Mouse (Mus musculus) hindbrain, embryonic 14.5 days (tissue): ENCODE results near the gene Gm20716. TPM values are rescaled to one million over a fixed set of nuclear protein-coding genes. Genes with fewer than 3 reads are reported as not detected.

Experiments used
- ATAC-seq: fragments of 200-750 bp; cut with Nextera tagmentation; 2 replicates; pipeline ENCODE4 v1.8.0; 2017; ENCODE audit warnings: moderate number of reproducible peaks, mild to moderate bottlenecking, moderate TSS enrichment, moderate library complexity; ENCODE audit not compliant: low FRiP score
- DNase-seq: peaks from one replicate; pipeline ENCODE4 v3.0.0-alpha.2; 2015; ENCODE audit warnings: low spot score
- H3K27ac ChIP-seq: fragments of 300-500 bp; sonication (generic); 2 replicates; pipeline ENCODE4 v1.5.1; 2014; ENCODE audit warnings: mild to moderate bottlenecking, moderate library complexity
- H3K27me3 ChIP-seq: fragments of 300-500 bp; sonication (generic); 2 replicates; pipeline ENCODE4 v1.6.1; 2014; ENCODE audit warnings: mild to moderate bottlenecking, low read length, mixed read lengths; ENCODE audit not compliant: control insufficient read depth, insufficient read depth
- H3K36me3 ChIP-seq: fragments of 300-500 bp; sonication (generic); replicated peaks from 2 replicates; pipeline ENCODE4 v1.6.1; 2014; ENCODE audit not compliant: control insufficient read depth, insufficient read depth
- H3K4me1 ChIP-seq: fragments of 300-500 bp; sonication (generic); replicated peaks from 2 replicates; pipeline ENCODE4 v1.6.1; 2014; ENCODE audit warnings: antibody characterized with exemption, low read length, mixed read lengths; ENCODE audit not compliant: control insufficient read depth, insufficient read depth
- H3K4me2 ChIP-seq: fragments of 300-500 bp; sonication (generic); replicated peaks from 2 replicates; pipeline ENCODE4 v1.6.1; 2014; ENCODE audit warnings: mild to moderate bottlenecking, moderate library complexity
- H3K4me3 ChIP-seq: fragments of 300-500 bp; sonication (generic); replicated peaks from 2 replicates; pipeline ENCODE4 v1.5.1; 2014; ENCODE audit warnings: mild to moderate bottlenecking, low read length
- H3K9ac ChIP-seq: fragments of 300-500 bp; sonication (generic); 2 replicates; pipeline ENCODE4 v1.6.1; 2014
- H3K9me3 ChIP-seq: fragments of 300-500 bp; sonication (generic); 2 replicates; pipeline ENCODE4 v1.6.1; 2016; ENCODE audit warnings: low read length; ENCODE audit not compliant: control insufficient read depth
- WGBS: fragments of 180-500 bp; shearing (Covaris S2); extraction: QIAGEN DNeasy Blood & Tissue Kit; methylation state at CpG from one replicate; pipeline ENCODE4 v1.1.7; 2014; 5-methylcytosine and 5-hydroxymethylcytosine counted together
- polyA plus RNA-seq: library from polyadenylated mRNA; unstranded; fragments of >200 nt; fragmentation: Nextera tagmentation; extraction: Ambion mirVana; gene quantifications from 2 replicates; pipeline ENCODE4 v1.2.1, GENCODE M21; 2014

Gene Gm20716
- polyA plus RNA-seq, 1 experiment from 2014 or later, result 26.3 TPM

DNA sequence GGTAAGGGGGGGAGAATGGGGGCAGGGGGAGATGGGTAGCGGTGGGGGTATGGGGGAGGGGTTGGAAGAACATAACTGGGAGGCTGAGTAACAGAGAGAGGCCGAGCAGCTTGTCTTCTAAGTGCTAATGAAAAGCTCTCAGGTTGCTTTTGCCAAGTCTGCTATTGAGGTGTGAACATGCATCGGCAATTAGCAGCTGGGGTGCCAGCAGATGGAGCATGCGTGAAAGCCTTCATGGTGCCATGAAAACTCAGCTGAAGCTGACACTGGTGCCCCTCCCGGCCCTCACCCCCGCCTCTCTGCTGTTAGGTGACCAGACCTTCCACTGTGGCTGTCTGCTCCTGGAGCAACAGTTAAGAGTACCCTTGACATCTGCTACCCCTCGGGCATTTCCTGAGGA lies 23.7 kb upstream of the Gm20716 start:
- no peak for DNase-seq
- no peak for ATAC-seq
- H3K27me3 ChIP-seq, result no peaks in the 10 kb centered on the region
- H3K4me1 ChIP-seq, result no peaks in the 10 kb centered on the region
- no peak overlapping the region for H3K27ac ChIP-seq
- H3K9me3 ChIP-seq, result no peaks in the 10 kb centered on the region
- no peak overlapping the region for H3K4me3 ChIP-seq
- no peak overlapping the region for H3K4me2 ChIP-seq
- WGBS, result 62% methylated on average over 7 of the region's 7 CpGs
- H3K9ac ChIP-seq, result no peak overlapping the region
- no peaks in the 10 kb centered on the region for H3K36me3 ChIP-seq

DNA sequence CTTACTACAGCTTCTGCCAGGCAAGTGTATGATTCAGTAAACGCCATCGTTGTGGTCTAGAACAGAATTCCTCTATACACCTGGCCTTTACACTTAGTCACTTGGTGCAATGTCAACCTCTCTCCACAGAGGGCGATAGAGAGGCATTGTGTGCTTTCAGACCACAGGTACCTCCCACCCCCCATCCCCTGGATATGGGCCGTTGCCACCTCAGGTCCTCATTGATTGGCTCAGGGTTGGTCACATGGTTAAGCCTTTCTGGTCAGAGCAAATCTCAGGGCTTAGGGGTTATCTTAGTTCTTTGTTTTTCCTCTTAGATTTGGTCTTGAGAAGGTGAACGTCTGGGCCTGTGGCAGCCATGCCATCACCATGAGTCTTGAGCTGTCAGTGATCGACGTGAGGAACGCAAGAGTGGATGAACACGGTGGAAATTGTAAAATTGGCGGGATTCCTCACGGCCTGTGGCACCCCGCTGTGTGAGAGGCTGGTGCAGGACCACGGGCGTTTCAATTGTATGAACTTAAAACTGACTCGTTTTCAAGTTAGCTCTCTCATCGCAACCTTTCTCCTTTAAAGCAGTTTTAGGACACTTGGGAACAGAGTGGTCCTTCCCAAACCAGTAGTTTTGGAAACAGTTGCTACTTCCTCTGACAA lies 22.6 kb upstream of the Gm20716 start:
- DNase-seq (peak; percentile 57), ATAC-seq (no peak)
- H3K27ac ChIP-seq, result no peak overlapping the region

DNA sequence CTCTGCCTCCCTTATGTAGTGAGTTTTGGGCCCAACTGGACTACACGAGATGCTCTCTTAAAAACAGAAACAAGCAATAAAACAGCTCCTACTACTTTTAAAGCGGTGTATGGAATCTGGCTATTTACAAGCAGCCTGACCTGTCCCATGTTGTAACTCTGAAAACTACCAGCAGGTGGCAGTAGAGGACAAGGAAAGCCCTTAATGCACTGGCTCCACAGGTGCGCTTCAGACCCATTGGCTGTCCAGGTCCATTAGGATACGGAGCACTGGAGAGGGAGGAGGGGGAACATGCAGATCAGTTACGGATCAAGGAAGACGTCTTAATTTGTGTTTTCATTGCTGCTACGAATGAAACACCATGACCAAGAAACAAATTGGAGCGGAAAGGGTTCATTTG lies 20.1 kb upstream of the Gm20716 start:
- H3K4me1 ChIP-seq, result no peaks in the 10 kb centered on the region
- H3K27me3 ChIP-seq, result no peaks in the 10 kb centered on the region
- DNase-seq (peak; percentile 96), ATAC-seq (no peak)
- no peak overlapping the region for H3K4me3 ChIP-seq
- 16% methylated on average over 8 of the region's 8 CpGs for WGBS
- no peaks in the 10 kb centered on the region for H3K9me3 ChIP-seq
- H3K4me2 ChIP-seq, result no peak overlapping the region
- H3K9ac ChIP-seq, result no peak overlapping the region
- no peak overlapping the region for H3K27ac ChIP-seq
- no peaks in the 10 kb centered on the region for H3K36me3 ChIP-seq

More for the DNA sequence above, 22.6 kb upstream of the Gm20716 start:
- 11% methylated on average over 16 of the region's 16 CpGs for WGBS
- H3K9ac ChIP-seq, result no peak overlapping the region
- H3K9me3 ChIP-seq, result no peaks in the 10 kb centered on the region
- H3K4me2 ChIP-seq, result peak overlapping the region; percentile 31; the same call in 1 of the 2 replicates
- H3K4me1 ChIP-seq, result no peaks in the 10 kb centered on the region
- no peak overlapping the region for H3K4me3 ChIP-seq
- H3K36me3 ChIP-seq, result no peaks in the 10 kb centered on the region
- no peaks in the 10 kb centered on the region for H3K27me3 ChIP-seq

DNA sequence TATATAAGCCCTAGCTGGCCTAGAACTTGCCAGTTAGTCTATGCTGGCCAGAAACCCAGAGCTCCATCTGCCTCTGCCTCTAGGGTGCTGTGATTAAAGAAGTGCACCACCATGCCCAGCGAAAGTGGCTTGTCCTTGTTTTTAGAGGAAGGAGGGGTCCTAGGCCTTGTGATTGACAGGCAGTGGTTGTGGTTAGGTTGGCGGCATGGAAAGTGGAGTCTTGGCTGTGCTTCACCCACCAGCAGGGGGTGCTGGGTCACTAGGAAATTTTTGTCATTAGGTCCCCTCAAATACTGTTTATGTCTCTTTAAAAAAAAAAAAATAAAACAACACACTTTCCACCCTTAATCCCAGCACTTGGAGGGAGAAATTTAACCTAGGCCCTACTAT lies 18.7 kb upstream of the Gm20716 start:
- ATAC-seq (no peak), DNase-seq (peak; percentile 25)
- Histone ChIP-seq H3K9me3 (no peaks in the 10 kb centered on the region), H3K27me3 (no peaks in the 10 kb centered on the region), H3K4me1 (no peaks in the 10 kb centered on the region), H3K36me3 (no peaks in the 10 kb centered on the region), H3K9ac (no peak overlapping the region), H3K4me2 (no peak overlapping the region), H3K4me3 (no peak overlapping the region), H3K27ac (no peak overlapping the region)
- WGBS, result 15% methylated on average over 2 of the region's 2 CpGs

DNA sequence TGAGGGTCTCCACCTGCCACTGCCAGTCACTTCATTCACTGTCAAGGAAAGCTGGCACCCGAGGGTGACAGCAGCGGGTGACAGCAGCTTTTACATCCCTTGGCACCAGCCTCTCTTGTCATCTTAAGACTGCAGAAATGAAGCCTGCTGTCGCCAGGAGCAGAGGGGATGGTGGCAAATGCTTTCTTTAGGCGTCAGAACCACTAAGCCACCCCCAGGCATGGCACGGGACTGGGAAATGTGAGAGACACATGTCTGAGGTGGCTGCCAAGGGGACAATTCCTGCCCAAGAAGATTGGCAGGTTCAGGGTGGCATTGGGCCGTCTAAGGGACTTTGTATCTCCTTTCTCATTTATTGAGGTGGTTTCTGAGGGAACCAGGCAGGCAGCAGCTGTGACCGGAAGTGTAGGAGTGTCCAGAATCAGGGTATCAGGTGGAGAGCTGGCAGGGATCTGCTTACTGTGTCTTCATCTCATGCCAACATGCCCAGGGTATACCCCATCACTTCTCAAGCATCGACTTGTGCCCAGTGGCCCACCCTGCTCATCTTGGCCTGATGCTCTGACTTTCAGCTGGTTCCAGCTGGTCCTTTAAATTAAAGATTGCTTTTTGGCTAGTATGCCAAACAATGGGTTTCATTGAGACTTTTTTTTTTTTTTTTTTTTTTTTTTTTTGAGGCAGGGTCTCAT lies 18.1 kb upstream of the Gm20716 start:
- DNase-seq (peak; percentile 31), ATAC-seq (peak; percentile 62; the same call in 1 of the 2 replicates)
- Histone ChIP-seq H3K4me2 (no peak overlapping the region), H3K27me3 (no peaks in the 10 kb centered on the region; the same call in 1 of the 2 replicates), H3K36me3 (no peaks in the 10 kb centered on the region), H3K4me1 (no peaks in the 10 kb centered on the region), H3K27ac (no peak overlapping the region), H3K4me3 (no peak overlapping the region), H3K9me3 (no peaks in the 10 kb centered on the region), H3K9ac (no peak overlapping the region)
- WGBS, result 65% methylated on average over 8 of the region's 8 CpGs

DNA sequence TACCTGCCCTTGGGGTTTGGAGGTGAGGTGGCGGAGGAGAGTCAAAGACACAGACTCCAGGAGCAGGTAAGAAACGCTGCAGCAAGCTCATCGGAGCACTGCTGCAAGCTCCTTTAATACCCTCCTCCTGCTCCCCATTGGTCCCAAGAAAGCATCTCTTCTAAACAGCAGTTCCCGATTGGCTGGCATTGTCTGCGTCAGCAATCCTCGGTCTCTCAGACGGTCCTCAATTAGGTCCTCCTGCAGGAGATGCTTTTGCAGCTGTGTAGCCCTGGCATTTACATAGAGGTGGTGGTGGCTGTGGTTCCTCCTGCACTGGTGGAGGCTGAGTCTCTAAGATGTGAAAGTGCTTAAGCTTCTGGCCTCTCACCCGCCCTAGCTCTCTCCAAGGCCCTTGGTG lies 15.4 kb upstream of the Gm20716 start:
- H3K9ac ChIP-seq, result no peak overlapping the region

DNA sequence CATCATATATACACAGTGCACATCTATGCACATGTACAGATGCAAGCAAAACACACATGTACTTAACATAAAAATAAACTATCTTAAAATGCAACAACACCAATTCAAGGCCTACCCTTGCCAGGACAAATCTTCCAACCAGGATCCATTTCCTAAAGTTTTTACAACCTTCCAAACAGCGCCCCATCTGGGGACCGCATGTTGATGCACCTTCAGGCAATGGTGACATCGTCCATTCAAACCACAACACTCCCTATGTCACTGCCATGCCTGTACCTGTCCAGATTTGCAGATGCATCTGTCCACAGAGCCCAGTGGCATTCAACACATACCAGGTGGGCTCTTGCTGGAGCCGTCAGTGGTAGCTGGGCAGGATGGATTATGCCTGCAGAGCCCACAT lies 13.1 kb upstream of the Gm20716 start:
- WGBS, result 70% methylated on average over 4 of the region's 4 CpGs
- no peak for ATAC-seq
- no peak overlapping the region for H3K27ac ChIP-seq

More for the DNA sequence above, 15.4 kb upstream of the Gm20716 start:
- no peaks in the 10 kb centered on the region for H3K36me3 ChIP-seq
- ATAC-seq, result no peak
- no peak overlapping the region for H3K4me3 ChIP-seq
- WGBS, result 39% methylated on average over 8 of the region's 8 CpGs
- H3K9me3 ChIP-seq, result no peaks in the 10 kb centered on the region
- no peak for DNase-seq
- no peaks in the 10 kb centered on the region; the same call in 1 of the 2 replicates for H3K27me3 ChIP-seq
- no peak overlapping the region for H3K27ac ChIP-seq
- H3K4me2 ChIP-seq, result no peak overlapping the region
- H3K4me1 ChIP-seq, result no peaks in the 10 kb centered on the region

DNA sequence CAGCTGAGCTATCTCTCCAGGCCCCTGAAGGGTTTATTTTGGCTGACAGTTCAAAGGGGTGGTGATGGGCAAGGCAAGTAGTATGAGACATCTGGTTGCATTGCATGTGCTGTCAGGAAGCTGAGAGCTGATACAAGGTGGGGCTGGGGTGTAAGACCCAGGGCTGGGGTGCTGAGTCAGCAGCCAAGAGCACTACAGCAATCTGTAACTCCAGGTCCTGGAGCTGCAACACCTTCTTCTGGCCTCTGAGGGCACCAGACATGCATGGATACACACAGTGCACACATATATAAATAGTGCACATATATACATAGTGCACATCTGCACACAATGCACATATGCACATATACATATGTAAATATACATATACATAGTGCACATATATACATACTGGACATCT lies 12.7 kb upstream of the Gm20716 start:
- Histone ChIP-seq H3K9ac (no peak overlapping the region), H3K36me3 (no peaks in the 10 kb centered on the region), H3K27ac (no peak overlapping the region), H3K27me3 (no peaks in the 10 kb centered on the region; the same call in 1 of the 2 replicates), H3K9me3 (no peaks in the 10 kb centered on the region), H3K4me2 (no peak overlapping the region), H3K4me1 (no peaks in the 10 kb centered on the region), H3K4me3 (no peak overlapping the region)
- ATAC-seq (no peak), DNase-seq (no peak)

More for the DNA sequence above, 13.1 kb upstream of the Gm20716 start:
- H3K9ac ChIP-seq, result no peak overlapping the region
- no peaks in the 10 kb centered on the region; the same call in 1 of the 2 replicates for H3K27me3 ChIP-seq
- no peaks in the 10 kb centered on the region for H3K4me1 ChIP-seq
- H3K36me3 ChIP-seq, result no peaks in the 10 kb centered on the region
- no peak overlapping the region for H3K4me2 ChIP-seq
- no peak for DNase-seq
- no peaks in the 10 kb centered on the region for H3K9me3 ChIP-seq
- no peak overlapping the region for H3K4me3 ChIP-seq

DNA sequence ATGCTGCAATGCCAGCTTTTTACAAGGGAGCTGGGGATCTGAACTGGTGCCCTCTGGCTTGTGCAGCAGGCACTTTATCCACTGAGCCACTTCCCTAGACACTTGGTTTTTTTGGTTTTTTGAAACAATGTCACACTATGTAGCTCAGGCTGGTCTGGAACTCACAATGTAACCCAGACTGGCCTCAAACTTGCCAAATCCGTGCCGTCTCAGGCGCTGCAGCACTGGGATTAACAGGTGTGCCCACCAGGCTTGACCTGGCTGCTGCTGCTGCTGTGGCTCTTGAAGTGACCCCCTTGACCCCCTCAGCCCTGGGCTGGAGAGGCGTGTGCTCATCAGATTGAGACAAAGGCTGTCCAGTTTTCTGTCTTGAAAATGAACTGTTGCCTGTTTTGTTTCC lies 8.2 kb upstream of the Gm20716 start:
- DNase-seq, result no peak
- H3K27me3 ChIP-seq, result no peaks in the 10 kb centered on the region; the same call in 1 of the 2 replicates
- H3K9ac ChIP-seq, result no peak overlapping the region
- no peaks in the 10 kb centered on the region for H3K4me1 ChIP-seq
- H3K4me3 ChIP-seq, result no peak overlapping the region
- WGBS, result 90% methylated on average over 4 of the region's 4 CpGs
- no peaks in the 10 kb centered on the region for H3K9me3 ChIP-seq
- no peak for ATAC-seq
- no peak overlapping the region for H3K27ac ChIP-seq
- H3K4me2 ChIP-seq, result no peak overlapping the region
- H3K36me3 ChIP-seq, result peaks cover 8% of the 10 kb centered on the region
